Mouse (Mus musculus): ENCODE results near the gene Aox2.

Aox2 gene

GRCm38 (mm10) chr1:58281625-58281988 lies 3.5 kb downstream of the Aox2 start:
- in situ Hi-C loops (cut with MboI; ENCODE audit: unreplicated experiment in 2 of 2) = loop anchor here (25.0 kb wide), 1 partner anchor 406 kb away; the partner anchor contains the start of gene Als2cr12 (in 2 of the 2)

DNA sequence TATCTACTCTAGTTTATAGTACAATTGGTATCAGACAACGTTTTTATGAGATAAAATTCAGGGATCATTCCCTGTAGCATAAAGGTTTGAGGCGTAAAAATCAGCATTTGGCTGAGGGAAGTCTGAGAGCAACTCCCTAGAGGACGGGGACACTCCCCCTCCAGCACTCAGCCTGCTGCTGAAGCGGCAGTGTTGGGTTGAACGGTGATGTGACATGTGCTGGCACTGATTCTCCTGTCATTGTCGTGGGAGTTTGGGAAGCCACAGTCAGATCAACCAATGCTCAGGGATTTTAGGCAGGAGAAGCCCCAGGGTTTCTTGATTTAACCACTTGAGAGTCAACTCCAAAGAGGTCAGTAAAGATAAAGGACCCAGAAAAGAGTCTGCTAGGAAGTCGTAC lies 6.4 kb downstream of the Aox2 start:
- in situ Hi-C loops (cut with MboI; ENCODE audit: unreplicated experiment in 2 of 2) = loop anchor here (25.0 kb wide), 1 partner anchor 403 kb away; the partner anchor contains the start of gene Als2cr12 (in 2 of the 2)

GRCm38 (mm10) chr1:58288091-58288490 lies 10.0 kb downstream of the Aox2 start:
- in situ Hi-C loops (cut with MboI; ENCODE audit: unreplicated experiment in 2 of 2) = loop anchor here (25.0 kb wide), 1 partner anchor 399 kb away; the partner anchor contains the start of gene Als2cr12 (in 2 of the 2)

DNA sequence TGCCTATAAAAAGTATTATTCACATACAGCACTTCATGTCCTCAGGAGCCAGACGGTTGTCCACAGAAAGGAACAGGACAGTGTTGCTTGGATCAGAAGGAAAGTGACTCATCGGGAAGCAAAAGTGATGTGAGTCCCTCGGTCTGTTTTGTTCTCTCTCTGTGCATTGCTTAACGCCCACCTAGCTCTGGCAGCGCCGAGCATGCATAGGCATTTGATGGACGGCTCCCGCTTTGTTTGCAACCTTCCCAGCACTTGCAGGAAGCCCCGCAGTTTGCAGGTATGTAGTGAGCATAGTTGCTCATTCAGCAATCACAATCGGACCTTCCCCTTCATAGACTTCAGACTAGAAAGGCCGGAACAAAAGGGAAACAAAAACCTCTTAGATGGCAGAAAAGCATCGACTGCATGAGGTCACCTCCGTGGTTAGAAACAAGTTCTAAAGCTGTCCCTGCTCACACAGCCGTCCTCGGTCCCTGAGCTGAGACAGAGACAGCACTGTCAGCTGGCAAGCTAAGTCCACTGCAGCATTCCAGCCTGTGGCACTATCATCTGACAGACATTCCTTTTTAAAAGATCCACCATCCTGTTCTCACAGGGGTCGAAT lies 11.8 kb downstream of the Aox2 start:
- in situ Hi-C loops (cut with MboI; ENCODE audit: unreplicated experiment in 2 of 2) = loop anchor here (10.0 to 25.0 kb wide), 2 partner anchors 255 to 397 kb away; partner anchors contain the start of gene Als2cr12 (in 2 of the 2)

DNA sequence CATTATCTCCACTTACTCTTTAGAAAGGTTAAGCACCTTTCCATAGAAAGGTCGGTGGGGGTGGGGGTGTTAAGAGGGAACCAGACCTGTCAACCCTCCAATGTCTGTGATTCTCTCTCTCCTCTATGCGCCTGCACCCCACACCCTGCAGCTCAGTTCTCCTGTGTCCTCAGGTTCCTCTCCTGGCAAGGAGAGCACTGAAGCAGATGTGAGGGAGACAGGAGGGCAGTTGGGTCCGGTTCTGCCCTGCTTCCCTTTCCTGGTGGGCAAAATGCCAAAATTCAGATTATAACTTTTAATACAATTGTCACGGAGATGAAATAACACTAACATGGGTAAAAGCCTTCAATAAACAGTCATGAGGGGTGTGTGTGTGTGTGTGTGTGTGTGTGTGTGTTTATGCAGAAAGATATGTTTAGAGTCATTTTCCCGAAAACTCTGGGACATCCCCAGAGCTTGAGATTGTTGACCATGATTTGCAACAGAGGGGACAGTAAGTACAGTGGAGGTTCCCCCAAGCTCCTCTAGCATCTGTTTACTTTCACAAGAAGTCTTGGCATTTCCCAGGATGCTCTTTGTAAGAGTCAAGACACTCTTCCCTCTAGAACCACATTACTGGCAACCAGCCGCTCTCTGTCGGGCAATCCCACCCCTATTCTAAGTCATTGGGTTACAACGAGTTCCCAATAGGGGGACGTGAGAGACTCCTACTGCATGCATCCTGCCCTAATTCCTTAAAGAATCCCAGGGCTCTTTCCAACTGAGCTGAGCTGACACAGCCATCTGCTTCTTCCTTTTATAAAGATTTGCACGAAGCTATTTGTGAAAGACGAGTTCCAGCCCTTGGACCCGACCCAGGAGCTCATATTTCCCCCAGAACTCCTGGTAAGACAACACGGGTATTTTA lies 13.5 kb downstream of the Aox2 start:
- in situ Hi-C loops (cut with MboI; ENCODE audit: unreplicated experiment in 2 of 2) = loop anchor here (10.0 to 25.0 kb wide), 2 partner anchors 257 to 396 kb away; partner anchors contain the start of gene Als2cr12 (in 2 of the 2)

- in situ Hi-C loops (cut with MboI; ENCODE audit: unreplicated experiment in 2 of 2) = loop anchor here (5.0 to 25.0 kb wide), 5 partner anchors 98 to 877 kb away; partner anchors contain the start of genes Als2cr12 (in 2 of the 2) and Bzw1 (in 1 of the 2)
Observed at GRCm38 (mm10) chr1:58294730-58295129, 16.6 kb downstream of the Aox2 start.

DNA sequence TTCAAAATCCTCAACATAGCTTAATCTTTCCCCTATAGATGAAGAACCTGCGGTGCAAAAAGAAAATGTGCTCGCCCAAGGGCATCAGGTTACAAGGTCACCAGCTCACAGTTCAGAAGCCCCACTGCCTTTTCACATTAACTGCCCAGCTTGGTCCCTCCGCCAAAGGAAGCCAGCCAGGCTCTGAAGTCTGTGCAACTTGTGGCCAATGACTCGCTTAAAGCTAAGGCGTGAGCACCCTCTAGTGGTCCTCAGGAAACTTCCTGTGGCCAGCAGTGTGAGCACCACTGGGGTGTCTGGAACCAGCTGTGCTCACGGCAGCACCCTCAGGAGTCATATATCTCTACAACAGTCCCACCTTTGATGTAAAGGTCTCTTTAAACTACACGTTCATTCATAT lies 18.2 kb downstream of the Aox2 start:
- in situ Hi-C loops (cut with MboI; ENCODE audit: unreplicated experiment in 2 of 2) = loop anchor here (5.0 to 25.0 kb wide), 5 partner anchors 96 to 879 kb away; partner anchors contain the start of genes Als2cr12 (in 2 of the 2) and Bzw1 (in 1 of the 2)

DNA sequence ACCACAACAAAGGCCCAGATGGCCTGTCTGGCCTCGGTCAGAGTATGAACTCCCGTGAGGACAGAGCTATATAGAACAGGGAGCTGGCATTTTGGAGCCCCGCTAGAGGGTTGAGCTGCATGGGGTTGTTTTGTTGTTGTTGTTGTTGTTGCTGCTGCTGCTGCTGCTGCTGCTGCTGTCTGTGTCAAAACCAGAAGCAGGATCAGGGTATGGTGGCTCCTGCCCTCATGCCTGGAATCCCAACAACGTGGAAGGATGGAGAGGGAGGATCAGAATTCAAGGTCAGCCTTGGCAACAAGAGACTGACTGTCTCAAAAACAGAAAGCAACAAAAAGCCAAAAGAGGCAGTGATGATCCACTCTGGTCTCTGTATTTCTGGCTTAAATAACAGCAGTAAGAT lies 18.7 kb downstream of the Aox2 start:
- in situ Hi-C loops (cut with MboI; ENCODE audit: unreplicated experiment in 2 of 2) = loop anchor here (5.0 to 25.0 kb wide), 5 partner anchors 95 to 880 kb away; partner anchors contain the start of genes Als2cr12 (in 2 of the 2) and Bzw1 (in 1 of the 2)

- in situ Hi-C loops (cut with MboI; ENCODE audit: unreplicated experiment in 2 of 2) = loop anchor here (5.0 to 25.0 kb wide), 5 partner anchors 94 to 881 kb away; partner anchors contain the start of genes Als2cr12 (in 2 of the 2) and Bzw1 (in 1 of the 2)
Observed at GRCm38 (mm10) chr1:58298347-58298746, 20.2 kb downstream of the Aox2 start.

- in situ Hi-C loops (cut with MboI; ENCODE audit: unreplicated experiment in 2 of 2) = no loop called here
Observed at GRCm38 (mm10) chr1:58301073-58301472, 22.9 kb downstream of the Aox2 start.

- in situ Hi-C loops (cut with MboI; ENCODE audit: unreplicated experiment in 2 of 2) = no loop called here
Observed at GRCm38 (mm10) chr1:58302015-58302414, 23.9 kb downstream of the Aox2 start.

- in situ Hi-C loops (cut with MboI; ENCODE audit: unreplicated experiment in 2 of 2) = no loop called here
Observed at GRCm38 (mm10) chr1:58303009-58303408, 24.9 kb downstream of the Aox2 start.

- in situ Hi-C loops (cut with MboI; ENCODE audit: unreplicated experiment in 2 of 2) = no loop called here
Observed at GRCm38 (mm10) chr1:58303726-58304125, 25.6 kb downstream of the Aox2 start.

- in situ Hi-C loops (cut with MboI; ENCODE audit: unreplicated experiment in 2 of 2) = no loop called here
Observed at GRCm38 (mm10) chr1:58304296-58304695, 26.2 kb downstream of the Aox2 start.

DNA sequence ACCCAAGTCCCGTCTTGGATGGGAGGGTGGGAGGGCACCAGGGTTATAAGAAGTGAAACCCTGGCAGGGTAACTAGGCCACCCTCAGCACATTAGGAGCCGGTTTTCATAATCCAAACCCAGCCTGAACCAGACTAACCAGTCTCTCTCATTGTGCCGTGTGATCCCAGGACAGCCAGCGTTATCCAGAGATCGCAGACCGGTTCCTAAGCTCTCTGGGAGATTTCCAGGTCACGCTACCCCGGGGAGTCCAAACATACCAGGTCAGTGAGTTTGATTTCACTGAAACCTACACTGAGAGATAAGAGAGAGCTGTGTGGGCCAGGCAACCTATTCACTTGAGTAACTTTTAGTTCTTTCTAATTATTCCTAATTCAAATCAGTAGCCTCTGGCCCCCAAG lies 29.1 kb downstream of the Aox2 start:
- in situ Hi-C loops (cut with MboI; ENCODE audit: unreplicated experiment in 2 of 2) = no loop called here

DNA sequence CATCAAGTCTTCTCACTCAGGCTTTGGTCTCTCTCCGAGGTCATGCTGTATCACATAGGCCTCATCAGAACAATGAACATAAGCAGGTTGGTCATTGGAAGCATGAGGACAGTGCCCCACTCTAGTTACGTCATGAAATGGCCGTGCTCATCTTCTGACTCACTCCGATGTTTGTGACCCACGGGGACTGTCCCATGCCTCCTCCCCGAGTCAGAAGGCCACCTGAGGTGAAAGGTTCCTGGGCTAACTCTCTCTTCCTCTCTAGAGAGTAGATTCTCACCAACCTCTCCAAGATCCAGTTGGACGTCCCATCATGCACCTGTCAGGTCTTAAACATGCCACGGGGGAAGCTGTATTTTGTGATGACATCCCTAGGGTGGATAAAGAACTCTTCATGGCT lies 30.5 kb downstream of the Aox2 start:
- in situ Hi-C loops (cut with MboI; ENCODE audit: unreplicated experiment in 2 of 2) = no loop called here

DNA sequence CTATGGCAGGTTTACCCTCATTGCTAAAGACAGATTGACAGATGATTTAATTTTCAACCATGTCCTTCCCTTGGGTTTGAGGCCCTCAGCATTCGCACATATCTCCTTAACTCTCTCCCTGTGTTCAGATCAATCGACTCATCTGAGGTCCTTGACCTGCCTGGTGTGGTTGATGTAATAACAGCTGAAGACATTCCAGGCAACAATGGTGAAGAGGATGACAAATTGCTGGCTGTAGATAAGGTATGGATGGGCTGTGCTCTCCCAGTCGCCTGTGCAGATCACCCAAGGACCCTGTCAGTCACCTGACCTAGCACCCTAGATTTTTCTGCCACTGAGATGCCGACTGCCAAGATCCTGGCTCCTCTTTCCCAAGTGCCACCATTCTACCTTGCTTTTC lies 31.7 kb downstream of the Aox2 start:
- in situ Hi-C loops (cut with MboI; ENCODE audit: unreplicated experiment in 2 of 2) = loop anchor here in 1 of 2 experiments (10.0 kb wide), 1 partner anchor 75 kb away; no protein-coding TSS in a partner anchor

GRCm38 (mm10) chr1:58311221-58311864 lies 33.2 kb downstream of the Aox2 start:
- in situ Hi-C loops (cut with MboI; ENCODE audit: unreplicated experiment in 2 of 2) = loop anchor here in 1 of 2 experiments (10.0 kb wide), 1 partner anchor 73 kb away; no protein-coding TSS in a partner anchor

DNA sequence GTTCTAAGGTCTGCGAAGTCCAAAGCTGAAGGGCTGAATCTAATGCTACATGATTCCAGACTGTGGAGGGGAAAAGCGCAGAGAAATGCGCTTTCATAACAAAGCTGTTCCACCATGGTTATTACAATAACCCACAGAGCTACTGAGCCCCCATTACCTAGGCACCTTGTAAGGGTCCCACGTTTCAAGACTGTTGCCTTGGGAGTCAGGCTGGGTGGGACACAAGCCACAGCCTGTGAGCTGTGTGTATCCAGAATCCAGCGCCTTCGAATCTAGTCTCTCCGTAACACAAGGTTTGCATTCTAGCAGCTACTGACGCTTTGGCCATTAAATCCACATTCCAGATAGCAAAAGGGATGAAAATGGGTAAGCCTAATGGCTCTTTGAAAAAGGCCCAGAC lies 35.0 kb downstream of the Aox2 start:
- in situ Hi-C loops (cut with MboI; ENCODE audit: unreplicated experiment in 2 of 2) = loop anchor here in 1 of 2 experiments (10.0 kb wide), 1 partner anchor 72 kb away; no protein-coding TSS in a partner anchor

DNA sequence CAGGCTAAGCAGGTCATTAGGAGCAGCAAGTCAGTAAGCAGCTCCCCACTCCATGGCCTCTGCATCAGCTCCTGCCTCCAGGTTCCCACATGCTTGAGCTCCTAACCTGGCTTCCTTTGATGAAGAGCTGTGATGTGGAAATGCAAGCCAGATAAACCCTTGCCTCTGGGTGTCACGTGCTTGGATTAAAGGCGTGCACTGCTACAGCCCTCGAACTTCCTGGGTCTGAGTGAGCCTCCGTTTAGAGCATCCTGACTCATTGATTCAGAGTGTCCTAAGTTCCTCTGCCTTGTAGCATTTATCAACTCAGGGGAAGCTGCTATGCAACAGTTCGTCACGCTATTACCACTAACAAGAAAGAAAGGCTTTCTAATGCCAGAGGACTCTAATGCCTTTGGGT lies 37.4 kb downstream of the Aox2 start:
- in situ Hi-C loops (cut with MboI; ENCODE audit: unreplicated experiment in 2 of 2) = loop anchor here in 1 of 2 experiments (10.0 kb wide), 1 partner anchor 69 kb away; no protein-coding TSS in a partner anchor
